Mouse (Mus musculus): ENCODE measurements around the gene Cplx2. TPM values are rescaled to one million over a fixed set of nuclear protein-coding genes. Genes with fewer than 3 reads are reported as not detected.
A peak's percentile ranks its signal among the peaks of the same experiment; 100 is the strongest.

Cplx2 gene
- total and polyA plus RNA-seq, 2 experiments from 2014 or later = 31.2 to 106 TPM

DNA sequence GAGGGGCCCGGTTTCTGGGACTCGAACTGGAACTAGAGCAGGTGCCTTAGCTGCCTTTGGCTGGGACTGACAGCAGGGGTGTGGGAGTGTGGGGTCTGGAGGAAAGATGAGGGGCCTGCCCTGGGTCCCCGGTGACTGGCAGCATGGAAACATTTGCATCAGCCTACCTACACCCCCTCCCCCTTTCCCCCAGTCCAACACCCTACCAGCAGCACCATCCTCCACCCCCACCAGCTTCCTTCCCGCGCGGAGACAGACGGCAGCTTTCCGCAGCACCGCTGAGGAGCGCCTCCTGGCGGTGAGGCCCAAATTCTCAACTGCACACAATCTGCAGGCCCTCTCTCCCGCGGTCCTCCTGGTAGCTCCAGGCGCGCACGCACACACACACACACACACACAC, 1.5 kb downstream of the Cplx2 start:
- peak; percentile 83 for TF ChIP-seq CTCF (IDR thresholded peaks at IDR 0.05)
- WGBS = 6% methylated on average over 16 of the region's 16 CpGs
- Histone ChIP-seq H3K4me3 (ENCODE audit: low read depth, low read length) (peak overlapping the region; percentile 55), H3K4me1 (ENCODE audit: insufficient read depth, low read length) (peaks cover 12% of the 10 kb centered on the region; the same call in 1 of the 2 replicates), H3K4me2 (ENCODE audit: low read depth, low read length, poor library complexity, severe bottlenecking) (peak overlapping the region; percentile 72), H3K9me3 (ENCODE audit: low read length) (no peaks in the 10 kb centered on the region), H3K9ac (replicated peaks; ENCODE audit: low read length, poor library complexity, severe bottlenecking) (peak overlapping the region; percentile 36; the same call in 1 of the 2 replicates), H3K27ac (ENCODE audit: low read depth, low read length) (peak overlapping the region; percentile 70), H3K36me3 (ENCODE audit: insufficient read depth, low read length) (no peaks in the 10 kb centered on the region), H3K27me3 (ENCODE audit: insufficient read depth, low read length) (no peaks in the 10 kb centered on the region)
- ATAC-seq (ENCODE audit: low FRiP score) (peak; percentile 43), DNase-seq (ENCODE audit: low spot score) (peak; percentile 82)

GRCm38 (mm10) chr13:54374106-54374706, 3.1 kb downstream of the Cplx2 start:
- no peak overlapping the region for H3K27ac ChIP-seq (ENCODE audit: low read depth, low read length)
- peak overlapping the region; percentile 26 for H3K4me2 ChIP-seq (ENCODE audit: low read depth, low read length, poor library complexity, severe bottlenecking)
- no peaks in the 10 kb centered on the region for H3K9me3 ChIP-seq (ENCODE audit: low read length)
- ATAC-seq (ENCODE audit: low FRiP score) (no peak), DNase-seq (ENCODE audit: low spot score) (no peak)
- 18% methylated on average over 9 of the region's 9 CpGs for WGBS
- no peaks in the 10 kb centered on the region for H3K27me3 ChIP-seq (ENCODE audit: insufficient read depth, low read length)
- no peak overlapping the region; the same call in 1 of the 2 replicates for H3K4me3 ChIP-seq (ENCODE audit: low read depth, low read length)
- peak overlapping the region; percentile 1; the same call in 1 of the 2 replicates for H3K9ac ChIP-seq (replicated peaks; ENCODE audit: low read length, poor library complexity, severe bottlenecking)
- H3K36me3 ChIP-seq (ENCODE audit: insufficient read depth, low read length) = no peaks in the 10 kb centered on the region
- H3K4me1 ChIP-seq (ENCODE audit: insufficient read depth, low read length) = peaks cover 9% of the 10 kb centered on the region; the same call in 1 of the 2 replicates
- no peak for TF ChIP-seq CTCF (IDR thresholded peaks at IDR 0.05)

DNA sequence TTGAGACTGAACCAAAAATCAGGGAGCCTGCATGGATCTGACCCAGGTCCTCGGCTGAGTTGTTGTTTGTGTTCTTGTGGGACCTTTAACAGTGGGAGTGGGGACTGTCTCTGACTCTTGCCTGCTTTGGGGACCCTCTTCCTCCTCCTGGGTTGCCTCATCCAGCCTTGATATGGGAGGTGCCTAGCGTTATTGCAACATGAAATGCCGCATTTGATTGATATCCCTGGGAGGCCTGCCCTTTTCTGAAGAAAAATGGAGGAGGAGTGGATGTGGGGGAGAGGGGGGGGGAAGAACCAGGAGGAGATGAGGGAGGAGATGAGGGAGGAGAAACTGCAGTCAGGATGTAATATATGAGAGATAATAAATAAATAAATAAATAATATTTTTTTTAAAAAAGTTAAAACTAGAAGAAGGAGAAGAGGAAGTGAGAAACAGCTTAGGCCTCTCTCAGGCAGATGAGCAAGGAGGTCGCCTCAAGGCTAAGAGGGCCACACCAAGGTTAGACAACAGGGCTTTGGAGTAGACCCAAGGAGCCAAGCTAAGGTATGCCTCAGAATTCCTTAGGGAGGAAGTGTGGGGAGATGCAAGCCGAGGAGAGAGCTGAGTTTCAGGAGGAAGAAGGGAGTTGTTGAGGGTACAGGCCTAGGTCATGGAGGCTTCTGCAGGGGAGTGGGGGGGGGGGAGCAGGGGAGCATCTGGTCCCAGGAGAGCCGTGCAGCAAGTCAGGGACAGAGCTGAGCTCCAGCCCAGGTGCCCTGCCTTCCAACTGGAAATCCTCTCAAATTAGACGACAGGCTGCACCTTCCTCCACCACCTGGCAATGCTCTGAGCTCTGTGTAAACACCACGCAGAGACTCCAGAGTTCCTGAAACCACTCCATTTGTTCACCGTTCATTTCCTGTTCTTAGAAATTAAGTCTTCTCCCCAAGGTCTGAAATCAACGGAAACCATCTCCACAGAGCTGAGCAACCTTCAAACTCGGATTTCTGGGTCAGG, 4.6 kb downstream of the Cplx2 start:
- Histone ChIP-seq H3K9me3 (ENCODE audit: low read length) (no peaks in the 10 kb centered on the region), H3K9ac (replicated peaks; ENCODE audit: low read length, poor library complexity, severe bottlenecking) (no peak overlapping the region), H3K27me3 (ENCODE audit: insufficient read depth, low read length) (no peaks in the 10 kb centered on the region), H3K4me2 (ENCODE audit: low read depth, low read length, poor library complexity, severe bottlenecking) (no peak overlapping the region), H3K36me3 (ENCODE audit: insufficient read depth, low read length) (peaks cover 6% of the 10 kb centered on the region; the same call in 1 of the 2 replicates), H3K4me1 (ENCODE audit: insufficient read depth, low read length) (peaks cover 6% of the 10 kb centered on the region; the same call in 1 of the 2 replicates), H3K4me3 (ENCODE audit: low read depth, low read length) (no peak overlapping the region), H3K27ac (ENCODE audit: low read depth, low read length) (no peak overlapping the region)
- WGBS = 78% methylated on average over 11 of the region's 11 CpGs
- no peak for DNase-seq (ENCODE audit: low spot score)
- no peak for TF ChIP-seq CTCF (IDR thresholded peaks at IDR 0.05)
- ATAC-seq (ENCODE audit: low FRiP score) = no peak

GRCm38 (mm10) chr13:54376736-54377135, 5.6 kb downstream of the Cplx2 start:
- no peak overlapping the region for H3K27ac ChIP-seq (ENCODE audit: low read depth, low read length)
- peaks cover 6% of the 10 kb centered on the region; the same call in 1 of the 2 replicates for H3K4me1 ChIP-seq (ENCODE audit: insufficient read depth, low read length)
- H3K9me3 ChIP-seq (ENCODE audit: low read length) = no peaks in the 10 kb centered on the region
- H3K4me3 ChIP-seq (ENCODE audit: low read depth, low read length) = no peak overlapping the region
- peaks cover 6% of the 10 kb centered on the region; the same call in 1 of the 2 replicates for H3K36me3 ChIP-seq (ENCODE audit: insufficient read depth, low read length)
- 88% methylated on average over 7 of the region's 7 CpGs for WGBS
- H3K9ac ChIP-seq (replicated peaks; ENCODE audit: low read length, poor library complexity, severe bottlenecking) = no peak overlapping the region
- ATAC-seq (ENCODE audit: low FRiP score) (no peak), DNase-seq (ENCODE audit: low spot score) (no peak)
- no peak for TF ChIP-seq CTCF (IDR thresholded peaks at IDR 0.05)
- no peaks in the 10 kb centered on the region for H3K27me3 ChIP-seq (ENCODE audit: insufficient read depth, low read length)
- no peak overlapping the region for H3K4me2 ChIP-seq (ENCODE audit: low read depth, low read length, poor library complexity, severe bottlenecking)

GRCm38 (mm10) chr13:54378051-54378450, 6.9 kb downstream of the Cplx2 start:
- Histone ChIP-seq H3K9ac (replicated peaks; ENCODE audit: low read length, poor library complexity, severe bottlenecking) (no peak overlapping the region), H3K4me2 (ENCODE audit: low read depth, low read length, poor library complexity, severe bottlenecking) (no peak overlapping the region), H3K4me3 (ENCODE audit: low read depth, low read length) (no peak overlapping the region), H3K27me3 (ENCODE audit: insufficient read depth, low read length) (no peaks in the 10 kb centered on the region), H3K9me3 (ENCODE audit: low read length) (no peaks in the 10 kb centered on the region), H3K27ac (ENCODE audit: low read depth, low read length) (no peak overlapping the region), H3K4me1 (ENCODE audit: insufficient read depth, low read length) (no peaks in the 10 kb centered on the region; the same call in 1 of the 2 replicates), H3K36me3 (ENCODE audit: insufficient read depth, low read length) (peaks cover 6% of the 10 kb centered on the region; the same call in 1 of the 2 replicates)
- peak; percentile 61 for TF ChIP-seq CTCF (IDR thresholded peaks at IDR 0.05)
- DNase-seq (ENCODE audit: low spot score) (no peak), ATAC-seq (ENCODE audit: low FRiP score) (no peak)
- 66% methylated on average over 3 of the region's 3 CpGs for WGBS
